Comparison of ENCODE assay signal across 4 mouse cellular contexts in the genomic region with DNA sequence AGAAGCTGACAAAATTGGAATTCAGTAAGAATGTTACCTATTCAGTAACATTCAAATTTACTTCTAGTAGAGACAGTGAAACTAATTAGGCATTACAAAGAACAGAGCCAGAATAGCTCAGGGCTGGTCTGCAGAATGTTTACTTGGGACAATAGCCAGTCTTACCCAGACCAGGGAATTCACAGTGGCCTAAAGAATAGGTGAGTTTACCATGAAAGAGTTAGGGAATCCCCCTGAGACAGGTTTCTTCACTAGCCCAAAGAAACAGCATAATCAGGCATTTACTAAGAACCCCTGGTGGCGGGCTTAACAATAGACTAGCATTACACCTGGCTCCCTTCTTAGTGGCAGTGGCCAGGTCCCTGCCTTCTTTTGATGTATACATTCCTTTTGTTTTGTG. TPM values are rescaled to one million over a fixed set of nuclear protein-coding genes. Genes with fewer than 3 reads are reported as not detected.
"Had no signal": no experiment of that assay in that cellular context is flagged by ENCODE, and none has a peak within 500 bp of the region (broad histone marks: within the 10 kb centered on the region; RNA-seq: fewer than 3 reads in every experiment).

No protein-coding gene starts in this region.

RNA-seq across cellular contexts. Expression of a gene that starts 7.0 kb away (rescaled TPM):
- total RNA-seq: heart, postnatal 36 days; hematopoietic stem cell, adult 5-6 weeks had no signal
- polyA plus RNA-seq: hindbrain, embryonic 10.5 days; inflammation-experienced regulatory T-cells, adult 6 months had no signal

RNA-seq across cellular contexts. Expression of a gene that starts 54.8 kb away (rescaled TPM):
- polyA plus RNA-seq: inflammation-experienced regulatory T-cells, adult 6 months had no signal
